Mouse (Mus musculus) gastrocnemius, postnatal 4 days (tissue): ENCODE data around the gene Akr1c14. TPM values are rescaled to one million over a fixed set of nuclear protein-coding genes. Genes with fewer than 3 reads are reported as not detected.
"Not testable (repeated sequence)": the region's sequence is repeated elsewhere in the genome, so short reads cannot be mapped to it uniquely, and the experiment has no call there.

Experiments used
- DNase-seq, 2 experiments: peaks; one replicate each; pipeline ENCODE4 v3.0.0; 2021 to 2022; ENCODE audit warnings: low spot score in 2 of 2, mixed read lengths in 2 of 2
- long read RNA-seq, 2 experiments: library from polyadenylated mRNA; stranded (forward); transcript quantifications; one replicate each; pipeline ENCODE4 v2.0.0; 2021
- total RNA-seq, 2 experiments: library from RNA; stranded (reverse); gene quantifications; 2 replicates each; pipeline ENCODE4 v1.2.3; 2021

Gene Akr1c14
- total RNA-seq: 1 to 10 TPM; 3.1 to 4.5 TPM
- long read RNA-seq, experiment 1, transcript Akr1c14-201 (9 exons, 2,436 nt): major isoform, 5 of 5 reads
- long read RNA-seq, experiment 1, partial matches to known transcripts: 0 of 5 reads
- long read RNA-seq, experiment 1, other reads (novel, unspliced or antisense): 0 of 5 reads
- long read RNA-seq, experiment 2, partial matches to known transcripts: 1 of 4 reads
- long read RNA-seq, experiment 2, other reads (novel, unspliced or antisense): 0 of 4 reads

GRCm38 (mm10) chr13:4048719-4049118, at the start of gene Akr1c14:
TSS of gene Akr1c14 (plus strand) at chr13:4049011.
- no peak for DNase-seq

- peak; percentile 52 to 66 for DNase-seq
These were observed 47.1 kb upstream of the Akr1c14 start for GRCm38 (mm10) chr13:4001687-4002086.

- DNase-seq: no peak
These were observed 38.0 kb upstream of the Akr1c14 start for GRCm38 (mm10) chr13:4010784-4011183.

DNA sequence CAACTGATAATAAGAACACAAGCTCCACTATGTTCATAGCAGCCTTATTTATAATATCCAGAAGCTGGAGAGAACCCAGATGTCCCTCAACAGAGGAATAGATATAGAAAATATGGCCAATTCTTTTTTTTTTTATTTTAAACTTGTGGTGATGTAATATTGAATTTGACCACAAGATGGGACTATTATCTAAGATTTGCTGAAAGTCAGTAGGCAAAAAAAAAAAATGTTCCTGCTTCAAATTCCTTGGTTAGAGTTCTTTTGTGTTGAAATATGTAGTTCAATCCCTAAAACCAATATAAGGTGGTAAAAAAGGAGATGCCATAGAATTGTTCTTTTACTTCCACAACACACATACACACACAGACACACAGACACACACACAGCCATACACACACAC, 35.0 kb upstream of the Akr1c14 start:
- no peak for DNase-seq

DNA sequence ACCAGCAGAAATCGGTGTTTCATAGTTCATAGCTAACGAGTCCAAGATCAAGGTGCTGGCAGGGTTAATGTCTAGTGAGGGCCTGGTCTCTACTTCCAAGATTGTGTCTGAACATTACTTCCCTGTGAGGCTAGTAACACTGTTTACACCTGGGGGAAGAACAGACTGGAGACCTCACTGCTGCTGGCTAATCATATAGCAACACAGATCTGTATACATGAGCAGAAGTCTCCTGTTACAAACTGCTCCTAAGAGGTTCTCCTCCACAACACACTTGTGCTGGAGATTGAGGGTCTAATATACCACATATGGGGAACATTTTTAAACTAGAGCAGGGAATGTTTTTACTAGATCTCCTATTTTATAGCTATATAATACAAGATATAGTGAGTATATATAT, 18.9 kb upstream of the Akr1c14 start:
- no peak for DNase-seq

DNA sequence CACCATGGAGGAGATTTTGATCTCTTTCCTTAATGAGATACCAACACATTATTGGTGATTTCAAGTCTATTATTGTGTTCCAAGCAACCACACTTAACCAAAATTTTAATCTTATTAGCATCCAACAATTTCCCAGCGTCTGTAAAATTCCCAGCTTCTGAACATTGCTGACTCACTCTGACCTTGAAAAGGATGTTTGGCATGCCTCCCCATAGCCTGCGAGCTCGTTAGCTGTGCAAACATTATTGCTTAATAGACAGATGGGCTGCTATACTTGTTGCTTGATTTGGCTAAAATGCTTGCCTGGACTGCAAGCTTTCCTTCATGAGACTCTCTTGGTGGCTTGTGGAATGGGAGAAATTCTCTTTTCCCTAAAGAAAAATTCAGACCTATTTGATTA, 16.3 kb upstream of the Akr1c14 start:
- DNase-seq: no peak

GRCm38 (mm10) chr13:4035052-4035451, 13.8 kb upstream of the Akr1c14 start:
- DNase-seq: no peak

- no peak for DNase-seq
These were observed 2.7 kb upstream of the Akr1c14 start for GRCm38 (mm10) chr13:4046113-4046512.

- DNase-seq: no peak
These were observed 2.0 kb upstream of the Akr1c14 start for GRCm38 (mm10) chr13:4046841-4047240.

DNA sequence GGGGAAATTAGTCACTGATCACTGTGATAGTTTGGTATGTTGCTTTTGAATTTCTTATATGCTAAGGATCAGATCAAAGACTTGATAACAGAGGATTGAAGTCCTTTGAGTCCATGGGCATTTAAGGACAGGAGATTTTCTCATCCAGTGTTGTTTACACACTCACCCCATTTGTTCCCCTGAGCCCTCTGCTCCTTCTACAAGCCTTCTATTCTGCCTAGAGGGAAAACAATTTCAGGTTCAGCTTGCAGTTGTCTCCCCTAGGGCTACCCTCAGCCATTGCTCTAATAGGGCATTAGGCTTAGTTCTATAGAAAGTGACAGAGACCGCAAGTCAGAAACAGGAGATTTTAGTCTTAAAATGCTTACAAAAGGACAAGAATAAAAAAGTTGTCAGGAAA, 585 bp upstream of the Akr1c14 start:
- DNase-seq: no peak

DNA sequence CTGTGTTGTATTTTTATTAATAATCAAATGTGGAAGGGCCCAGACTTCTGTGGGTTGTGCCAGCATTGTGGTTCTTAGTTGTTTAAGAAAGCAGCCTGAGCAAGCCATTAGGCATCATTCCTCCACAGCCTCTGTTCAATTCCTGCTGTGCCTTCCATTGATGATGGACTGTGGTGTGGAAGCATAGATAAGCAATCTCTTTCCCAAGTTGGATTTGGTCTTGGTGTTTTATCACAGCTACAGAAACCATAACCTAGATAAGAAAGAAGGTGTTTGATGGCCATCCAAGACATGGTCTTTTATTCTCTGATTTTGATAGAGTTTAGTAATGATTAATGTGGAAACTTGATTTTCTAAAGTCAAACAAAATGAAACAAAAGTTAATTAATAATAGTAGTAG, 844 bp downstream of the Akr1c14 start:
- DNase-seq: no peak

DNA sequence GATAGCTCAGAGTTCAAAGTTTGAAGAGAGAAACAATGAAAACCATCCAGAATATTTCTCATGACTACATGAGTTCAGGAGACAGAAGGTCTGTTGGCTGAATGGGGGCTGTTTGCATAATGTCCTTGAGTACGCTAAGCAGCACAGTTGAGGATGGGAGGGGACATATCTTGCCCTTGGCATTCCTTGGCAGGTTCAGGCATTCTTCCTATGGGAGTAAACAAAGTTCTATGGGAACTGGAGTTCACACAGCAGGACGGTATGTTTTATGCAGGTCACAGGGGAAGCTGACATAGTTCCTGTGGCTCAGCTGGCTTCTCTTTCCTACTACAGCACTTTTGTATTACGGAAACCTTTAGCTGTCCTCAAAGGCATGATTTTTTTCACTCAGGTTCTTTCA, 6.6 kb downstream of the Akr1c14 start:
- no peak for DNase-seq

DNA sequence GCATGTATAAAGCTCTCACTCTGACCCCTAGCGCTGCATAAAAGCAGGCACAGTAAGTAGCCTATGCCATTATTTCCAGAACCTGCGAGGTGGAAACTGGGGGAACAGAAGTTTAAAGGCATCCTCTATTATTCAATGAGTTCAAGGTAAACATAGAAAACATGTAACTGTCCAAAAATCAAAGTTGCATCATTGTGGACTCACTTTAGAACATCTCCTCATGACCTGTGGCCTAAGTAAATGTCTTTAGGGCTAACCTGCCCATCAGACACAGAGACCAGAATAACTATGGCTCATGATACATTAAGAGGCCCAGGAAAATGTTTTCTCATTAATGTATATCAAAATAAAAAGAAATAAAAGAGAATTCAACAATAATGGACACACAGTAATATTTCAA, 7.4 kb downstream of the Akr1c14 start:
- no peak for DNase-seq

- DNase-seq: not testable (repeated sequence)
These were observed 9.4 kb downstream of the Akr1c14 start for GRCm38 (mm10) chr13:4058239-4058638.

DNA sequence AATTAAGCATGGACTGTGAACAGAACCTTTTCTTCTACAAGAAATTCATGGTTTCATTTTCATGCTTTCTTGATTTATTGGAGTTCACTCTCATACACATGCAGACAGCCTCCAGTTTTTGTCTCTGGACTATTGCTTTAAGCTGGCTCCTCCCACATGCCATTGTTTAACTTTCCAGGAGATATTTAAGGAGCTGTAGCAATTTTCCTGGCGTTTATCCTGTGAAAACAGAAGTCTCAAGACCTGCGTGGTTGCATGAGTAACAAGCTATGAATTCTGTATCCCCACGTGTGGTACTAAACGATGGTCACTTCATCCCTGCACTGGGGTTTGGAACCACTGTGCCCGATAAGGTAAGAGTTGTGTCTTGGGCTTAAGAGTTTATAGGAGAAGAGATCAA, 10.6 kb downstream of the Akr1c14 start:
- DNase-seq: no peak

DNA sequence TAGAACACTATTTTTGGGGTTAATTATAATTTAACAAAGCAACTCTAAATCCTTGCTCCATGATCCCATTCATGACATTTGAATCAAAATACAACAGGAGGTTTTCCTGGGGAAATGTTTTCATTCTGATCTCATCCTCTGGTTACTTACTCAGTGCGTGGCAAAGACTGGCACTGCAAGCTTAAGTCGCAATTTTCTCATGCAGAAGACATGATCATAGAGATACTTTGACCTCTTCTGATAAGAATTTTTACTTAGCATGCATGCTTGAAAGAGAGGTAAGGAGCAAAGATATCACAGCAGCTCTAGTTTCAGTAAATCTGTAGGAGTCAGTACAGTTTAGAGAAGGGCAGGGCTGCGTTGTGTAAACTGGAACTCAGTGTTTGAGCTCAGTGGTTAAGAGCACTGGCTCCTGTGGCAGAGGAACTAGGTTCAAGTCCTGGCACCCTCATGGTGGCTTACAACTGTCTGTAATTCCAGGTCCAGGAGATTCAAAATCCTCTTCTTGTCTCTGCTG, 11.5 kb downstream of the Akr1c14 start:
- DNase-seq: no peak

DNA sequence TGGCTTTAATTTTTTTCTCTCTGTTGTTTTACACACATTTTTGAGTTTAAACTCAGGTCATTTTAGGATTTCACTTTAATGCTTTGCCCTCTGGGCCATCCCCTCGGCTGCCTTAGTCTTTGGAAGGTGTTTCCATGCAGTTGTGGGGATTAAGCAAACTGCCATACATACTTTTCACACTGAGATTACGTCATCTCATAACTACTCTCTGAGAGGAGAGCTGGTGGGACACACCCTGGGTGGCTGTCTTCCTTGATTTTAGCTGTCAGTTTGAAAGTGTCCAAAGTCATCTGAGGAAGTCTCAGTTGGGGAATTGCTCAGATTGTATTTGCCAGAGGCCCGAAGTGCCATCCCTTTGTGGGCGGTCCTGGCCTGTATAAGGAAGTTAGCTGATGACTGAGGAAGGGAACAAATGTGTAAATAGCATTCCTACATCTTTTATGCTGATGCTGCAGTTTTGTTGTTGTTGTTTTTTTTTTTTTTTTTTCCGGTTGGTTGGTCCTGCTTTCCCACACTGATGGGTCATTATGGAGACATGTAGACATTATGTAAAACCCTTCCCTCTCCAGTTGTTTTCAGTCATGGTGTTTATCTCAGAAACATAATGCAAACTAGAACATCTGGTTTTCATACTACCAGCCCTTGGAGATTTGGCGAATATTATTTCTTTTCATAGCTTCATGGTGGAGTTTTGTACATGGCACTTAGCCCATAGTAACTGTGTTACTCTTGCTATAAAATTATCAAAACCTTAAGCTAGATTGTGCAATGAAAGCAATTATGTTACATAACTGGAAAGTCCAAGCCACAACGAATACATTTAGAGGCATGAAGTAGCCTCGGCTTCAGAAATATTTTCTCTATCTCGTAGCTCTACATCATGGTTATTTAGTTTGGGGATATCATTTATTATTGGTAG, 28.0 kb downstream of the Akr1c14 start:
- no peak for DNase-seq

GRCm38 (mm10) chr13:4079876-4080275, 31.1 kb downstream of the Akr1c14 start:
- no peak for DNase-seq

GRCm38 (mm10) chr13:4101691-4102090, 52.9 kb downstream of the Akr1c14 start:
- DNase-seq: no peak

DNA sequence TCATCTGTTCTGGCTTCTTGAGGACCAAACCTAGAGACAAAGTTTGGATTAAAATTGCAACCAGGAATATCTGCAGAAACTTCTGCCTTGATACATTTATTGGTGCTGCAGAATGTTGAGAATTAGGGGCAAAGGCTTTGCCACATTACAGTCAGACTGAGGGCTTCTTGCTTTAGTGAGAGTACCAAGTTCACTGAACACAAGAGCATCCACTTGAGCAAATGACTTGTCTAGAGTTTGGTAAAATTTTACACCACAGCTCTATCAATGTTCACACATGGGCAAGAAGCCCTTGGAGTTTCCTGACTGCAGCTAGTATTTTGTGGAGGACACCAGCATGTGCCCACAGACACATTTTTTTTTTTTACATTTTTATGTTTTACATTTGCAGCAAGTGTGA, 53.9 kb downstream of the Akr1c14 start:
- DNase-seq: no peak

- DNase-seq: peak in 1 of 2 experiments; percentile 40
These were observed 61.7 kb downstream of the Akr1c14 start for GRCm38 (mm10) chr13:4110281-4111188.
